Mouse (Mus musculus) activated CD4-positive, CD25-positive, alpha-beta regulatory T cell, adult 4 months (primary cell): Measurements from ENCODE around the gene Myo9b. TPM values are rescaled to one million over a fixed set of nuclear protein-coding genes. Genes with fewer than 3 reads are reported as not detected.
"Not testable (repeated sequence)": the region's sequence is repeated elsewhere in the genome, so short reads cannot be mapped to it uniquely, and the experiment has no call there.

Experiments used
- ATAC-seq: one replicate; pipeline ENCODE4 v1.8.0; 2017
- polyA plus RNA-seq, 2 experiments: library from polyadenylated mRNA; unstranded; fragments of 100-300 nt; shearing (Covaris generic); gene quantifications; one replicate each; pipeline ENCODE4 v1.2.1; 2017

Gene Myo9b
- polyA plus RNA-seq, result 10 to 100 TPM; 18.3 to 18.5 TPM

DNA sequence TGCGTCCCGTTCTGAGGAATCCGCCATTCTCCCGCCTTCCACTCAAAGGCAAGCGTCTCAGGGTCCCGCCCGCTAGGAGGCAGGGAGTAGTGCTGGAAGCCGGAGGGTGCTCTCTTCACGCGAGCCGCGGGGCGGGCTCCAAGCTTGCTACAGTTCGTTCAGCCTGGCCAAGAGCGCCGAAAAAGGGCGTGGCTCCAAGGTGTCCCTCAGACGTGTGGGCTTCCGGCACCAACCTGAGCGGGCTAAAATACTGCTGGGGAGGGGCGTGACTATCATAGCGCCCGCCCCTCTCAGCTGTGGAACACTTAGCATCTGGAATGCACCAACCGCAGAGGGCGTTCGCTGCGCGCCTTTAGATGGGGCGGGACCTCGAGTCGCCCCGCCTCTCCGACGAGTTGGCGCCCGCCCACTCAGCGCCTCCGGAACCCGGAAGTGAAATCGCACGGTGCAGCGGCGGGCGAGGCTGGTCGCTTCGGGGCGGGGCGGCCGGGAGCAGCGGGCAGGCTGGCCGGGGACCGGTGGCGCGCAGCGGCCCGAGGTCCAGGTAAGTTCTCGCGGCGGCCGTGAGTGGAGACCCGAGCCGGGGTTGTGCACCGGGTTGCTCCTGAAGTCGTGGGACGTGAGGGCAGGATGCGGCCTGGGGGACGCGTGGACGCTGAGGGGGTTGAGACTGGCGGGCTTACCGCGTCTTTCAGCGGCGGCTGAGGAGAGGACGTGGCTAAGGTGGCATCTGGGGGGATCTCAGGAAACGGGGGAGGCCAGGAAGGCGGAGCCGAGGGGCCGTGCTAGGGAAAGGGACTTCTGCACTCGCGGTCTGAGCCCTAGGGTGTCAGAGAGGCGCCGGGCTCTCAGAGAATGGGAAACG, at the start of gene Myo9b, which contains the start of gene Haus8:
Myo9b (plus strand) TSS at position 429 of the 865 bp plus-strand sequence.
Haus8 (minus strand) TSS at position 649 of the 865 bp plus-strand sequence.
- peak; percentile 96 for ATAC-seq

DNA sequence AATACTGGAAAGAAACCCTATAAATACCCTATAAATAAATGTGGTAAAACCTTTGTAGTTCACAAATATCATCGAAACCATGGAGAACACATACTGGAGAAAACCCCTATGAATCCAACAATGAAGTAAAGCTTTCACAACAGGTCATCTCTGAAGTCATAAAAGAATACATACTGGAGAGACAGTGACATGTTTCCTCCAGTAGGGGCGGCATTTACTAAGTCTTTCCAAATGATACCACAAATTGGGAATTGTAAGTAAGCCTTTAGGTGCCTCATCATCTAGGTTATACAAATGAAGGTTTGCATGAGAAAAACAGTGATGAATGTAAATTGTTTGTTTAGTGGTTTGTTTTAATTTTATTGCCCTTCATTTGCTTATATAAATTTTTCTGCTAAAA, 48.0 kb upstream of the Myo9b start:
- no peak for ATAC-seq

DNA sequence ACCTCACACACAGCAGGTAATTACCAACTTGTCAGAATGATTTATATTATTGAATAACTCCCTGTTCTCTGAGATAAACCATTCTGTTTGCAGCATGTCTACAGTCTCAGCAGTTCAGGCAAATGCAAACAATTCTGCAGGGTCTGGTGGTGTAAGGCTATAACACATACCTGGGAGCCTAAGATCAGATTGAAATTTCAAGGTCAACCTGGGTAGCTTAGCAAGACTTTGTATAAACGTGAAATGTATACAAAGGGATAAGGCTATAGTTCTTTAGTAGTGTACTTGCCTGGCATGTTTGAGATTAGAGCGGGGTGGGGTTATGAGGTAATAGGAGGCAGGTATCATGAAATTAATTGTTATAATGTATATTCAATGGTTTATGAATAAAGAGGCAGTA, 29.8 kb upstream of the Myo9b start:
- ATAC-seq, result no peak

DNA sequence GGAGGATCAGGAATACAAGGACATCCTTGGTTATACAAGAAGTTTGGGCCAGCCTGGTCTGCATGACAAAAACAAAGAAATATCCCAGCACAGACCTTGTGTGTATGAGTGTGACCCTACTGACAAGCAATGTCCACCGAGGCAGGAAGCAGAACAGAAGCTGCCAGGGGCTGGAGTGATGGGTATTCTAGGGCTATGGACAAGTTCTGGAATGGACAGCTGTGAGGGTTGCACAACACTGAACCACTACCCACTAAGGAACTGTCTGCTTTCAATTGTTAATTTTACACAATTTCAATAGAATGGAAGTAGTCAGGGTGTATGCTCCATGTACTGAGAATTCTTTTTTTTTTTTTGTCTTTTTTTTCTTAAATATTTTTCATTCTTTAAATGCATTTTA, 24.3 kb upstream of the Myo9b start:
- ATAC-seq, result no peak

DNA sequence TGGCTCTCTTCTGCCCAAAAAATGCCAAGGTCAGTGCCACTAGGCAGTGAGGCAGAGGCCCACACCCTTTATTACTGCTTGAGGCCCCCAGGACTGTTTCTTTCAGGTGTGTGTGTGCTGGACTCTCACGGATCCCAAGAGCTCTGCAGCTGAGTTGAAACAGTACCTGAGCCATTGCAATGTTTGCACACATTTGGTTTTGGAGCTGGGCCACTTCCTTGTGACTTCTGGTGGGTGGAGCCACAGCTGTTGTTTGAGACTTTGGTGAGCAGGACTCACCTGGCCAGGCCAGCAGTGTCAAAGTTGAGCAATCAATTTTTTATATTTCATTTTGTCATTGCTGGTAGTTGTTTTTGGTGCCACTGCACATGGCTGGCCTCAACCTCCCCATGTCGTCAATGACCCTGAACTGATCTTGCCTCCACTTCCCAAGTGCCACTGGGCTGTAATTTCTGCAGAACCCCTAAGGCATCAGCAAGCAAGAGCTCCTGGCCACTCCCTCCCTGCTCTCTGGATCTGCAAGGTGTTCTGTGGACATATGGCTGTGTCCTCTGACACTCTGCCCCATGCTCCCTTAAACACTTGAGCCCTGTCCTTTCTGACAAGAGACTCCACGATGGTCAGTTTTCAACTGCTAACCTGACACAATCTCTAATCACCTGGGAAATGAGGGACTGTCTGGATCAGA, 15.8 kb upstream of the Myo9b start:
- ATAC-seq, result no peak

DNA sequence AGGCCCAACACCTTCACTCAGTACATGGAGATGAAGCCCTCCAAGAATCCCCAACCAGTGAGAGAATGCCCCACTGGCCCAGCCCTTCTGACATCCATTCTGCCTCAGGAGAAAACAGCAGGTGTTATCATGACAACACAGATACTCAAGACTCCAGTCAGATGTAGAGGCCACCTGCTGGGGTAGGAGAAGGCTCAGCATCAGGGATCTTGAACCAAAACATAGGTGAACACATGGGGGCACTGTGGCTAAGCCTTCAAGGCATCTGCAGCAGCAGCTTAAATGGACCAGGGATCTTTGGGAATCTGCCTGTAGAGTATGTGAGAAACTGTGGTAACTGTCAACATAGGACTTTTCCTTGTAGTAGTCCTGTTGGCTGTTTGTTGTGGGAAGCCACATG, 11.3 kb upstream of the Myo9b start:
- no peak for ATAC-seq

DNA sequence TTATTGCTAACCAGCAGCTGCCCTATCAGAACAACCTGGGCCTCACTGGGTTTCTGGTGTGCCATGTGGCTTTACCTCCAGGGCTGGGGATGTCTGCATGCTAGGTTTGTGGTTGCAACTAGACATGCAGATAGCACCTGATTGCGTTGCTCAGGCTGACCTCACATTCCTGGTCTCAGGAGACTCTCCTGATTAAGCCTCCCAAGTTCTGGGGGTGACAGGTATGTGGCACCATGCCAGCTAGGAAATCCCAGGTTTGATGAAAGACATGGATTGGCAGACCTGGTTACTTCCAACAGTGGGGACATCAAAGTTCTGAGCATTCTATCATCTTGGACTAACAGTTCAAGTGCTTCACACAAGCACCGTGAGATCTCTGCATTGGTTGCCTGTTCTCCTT, 4.8 kb upstream of the Myo9b start:
- ATAC-seq, result no peak

DNA sequence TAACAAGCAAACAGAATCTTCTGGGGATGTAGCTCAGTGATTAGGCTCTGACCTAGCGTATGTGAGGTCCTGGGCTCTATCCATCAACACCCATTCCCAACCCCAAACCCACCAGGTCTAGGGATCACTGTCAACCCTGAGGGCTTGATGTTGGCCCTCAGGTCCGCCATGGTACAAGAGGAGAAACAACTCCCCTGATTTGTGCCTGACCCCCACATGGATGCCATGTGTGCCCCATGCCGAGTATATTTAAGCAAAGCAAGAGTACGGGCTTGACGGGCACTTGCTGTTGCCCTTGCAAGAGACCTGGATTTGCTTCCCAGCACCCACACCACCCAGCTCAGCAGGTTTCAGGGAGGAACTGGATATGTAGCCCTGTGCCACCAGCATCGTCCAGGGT, 4.2 kb upstream of the Myo9b start:
- not testable (repeated sequence) for ATAC-seq

DNA sequence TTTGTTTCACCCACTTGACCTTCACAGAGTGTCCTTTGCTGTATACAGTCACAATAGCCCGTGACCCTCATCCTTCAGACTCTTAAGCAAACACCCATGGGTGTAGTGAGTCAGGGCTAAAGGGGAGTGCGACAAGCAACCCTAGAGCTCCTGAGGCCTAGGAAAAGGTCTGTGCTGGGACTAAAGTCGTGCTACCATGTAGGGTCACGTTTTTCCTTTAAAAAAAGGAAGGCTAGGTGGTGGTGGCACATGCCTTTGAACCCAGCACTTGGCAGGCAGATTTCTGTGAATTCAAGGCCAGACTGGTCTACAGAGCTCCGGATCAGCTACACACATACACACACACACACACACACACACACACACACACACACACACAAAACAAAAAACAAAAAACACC, 884 bp upstream of the Myo9b start:
- no peak for ATAC-seq

DNA sequence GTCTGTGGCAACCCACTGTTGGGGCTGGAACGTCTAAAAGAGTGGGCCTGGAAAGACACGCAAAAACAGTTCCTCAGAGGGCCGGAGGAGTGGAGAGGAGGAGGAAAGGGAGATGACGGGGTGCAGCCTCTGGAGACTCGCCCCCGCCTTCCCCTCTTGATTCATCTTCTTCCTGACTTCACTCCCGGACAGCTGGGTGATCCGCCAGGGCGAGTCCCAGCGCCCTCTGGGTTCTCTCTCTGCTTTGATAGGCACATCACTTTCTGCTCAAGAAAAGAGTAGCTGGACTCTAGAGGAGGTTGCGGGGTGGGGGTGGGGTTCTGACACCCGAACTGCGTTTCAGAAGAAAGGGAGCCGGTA, 617 bp downstream of the Myo9b start:
- ATAC-seq, result no peak

DNA sequence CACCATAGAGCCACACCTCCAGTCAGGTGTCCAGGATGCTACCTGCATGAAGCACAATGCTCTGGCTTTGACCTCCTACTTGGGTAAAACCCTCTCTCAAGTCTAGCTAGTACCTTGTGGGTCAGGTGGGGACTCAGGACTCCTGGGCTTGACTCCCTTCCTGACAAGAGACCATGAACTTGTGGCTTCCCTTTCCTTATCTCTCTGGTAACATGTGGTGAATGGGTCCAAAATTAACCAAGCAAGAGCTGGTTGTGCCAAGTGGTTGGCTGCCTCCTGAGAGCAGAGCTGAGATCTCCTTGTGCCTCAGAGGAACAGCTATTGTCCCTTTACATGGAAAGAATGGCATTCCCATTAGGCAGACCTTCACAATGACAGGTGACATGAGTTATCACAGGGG, 2.0 kb downstream of the Myo9b start:
- ATAC-seq, result no peak

DNA sequence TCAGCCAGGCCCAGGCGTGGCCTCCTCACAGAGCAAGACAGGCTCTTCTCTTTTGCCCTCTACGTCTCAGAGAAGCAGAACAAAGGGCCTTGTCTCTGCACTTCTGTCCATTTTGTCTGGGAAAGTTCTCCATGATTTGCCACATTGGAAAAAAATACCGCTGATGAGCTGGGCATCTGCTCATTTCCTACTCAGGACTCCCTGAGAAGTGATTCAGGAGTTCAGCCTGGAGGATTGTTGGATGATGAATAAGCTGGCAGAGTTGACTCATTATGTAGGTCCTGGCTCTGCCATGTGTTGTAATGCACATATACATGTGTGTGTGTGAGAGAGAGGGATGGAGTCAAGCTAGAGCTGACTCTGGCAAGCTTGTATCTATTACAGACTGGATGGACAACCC, 3.7 kb downstream of the Myo9b start:
- no peak for ATAC-seq

DNA sequence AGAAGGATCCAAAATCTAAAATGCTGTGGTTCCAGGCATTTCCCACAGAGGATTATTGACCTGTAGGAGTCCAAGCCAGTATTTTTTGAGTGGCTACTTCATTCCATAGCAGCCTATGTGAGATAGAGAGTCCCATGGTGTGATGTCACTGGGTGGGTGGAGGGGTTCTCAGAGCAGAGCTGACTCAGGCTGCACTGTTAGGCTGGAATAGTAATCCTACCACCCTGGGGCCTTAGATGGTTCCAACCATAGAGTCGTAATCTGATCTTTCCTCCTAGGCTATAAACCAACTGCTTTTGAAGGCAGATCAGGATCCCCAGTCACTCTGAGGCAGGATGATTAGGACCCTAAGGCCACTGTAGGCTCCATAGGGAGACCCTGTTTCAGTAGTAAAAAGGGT, 6.9 kb downstream of the Myo9b start:
- not testable (repeated sequence) for ATAC-seq

DNA sequence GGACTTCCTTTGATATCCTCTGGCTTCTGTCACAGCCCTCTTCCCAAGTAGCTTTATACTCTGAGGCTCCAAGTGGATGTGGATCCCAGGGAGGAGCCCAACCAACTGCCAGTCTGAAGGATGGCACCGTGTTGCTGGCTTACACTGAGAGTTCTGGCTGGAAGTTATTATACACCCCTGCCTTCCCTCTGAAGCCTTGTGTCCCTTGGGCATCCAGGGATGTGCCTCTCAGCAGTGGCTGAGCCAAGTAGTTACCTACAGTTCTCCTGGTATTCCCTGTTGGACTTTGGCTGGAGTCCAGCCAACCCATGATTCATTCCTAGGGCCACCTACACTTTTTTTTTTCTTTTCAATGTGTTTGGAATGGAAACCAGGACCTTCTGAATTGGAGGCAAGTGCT, 9.2 kb downstream of the Myo9b start:
- ATAC-seq, result not testable (repeated sequence)

DNA sequence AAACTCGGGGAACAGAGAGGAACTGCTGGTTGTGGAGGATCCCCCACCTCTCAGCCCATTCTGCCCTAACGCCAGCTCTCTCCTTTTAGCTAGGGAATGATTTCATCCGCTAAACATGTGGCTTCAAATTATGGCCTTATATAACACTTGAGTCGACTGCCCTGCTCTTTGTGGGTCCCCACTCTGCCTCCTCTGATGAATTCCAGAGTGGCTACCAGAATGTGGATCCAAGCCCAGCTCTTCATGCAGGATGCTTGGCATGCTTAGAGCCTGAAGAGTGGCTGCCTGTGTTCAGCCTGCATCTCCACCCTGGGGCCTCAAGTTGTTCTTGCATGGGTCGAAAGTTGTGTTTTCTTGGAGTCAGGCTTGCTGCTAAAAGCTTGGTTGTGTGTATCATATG, 10.1 kb downstream of the Myo9b start:
- ATAC-seq, result no peak

DNA sequence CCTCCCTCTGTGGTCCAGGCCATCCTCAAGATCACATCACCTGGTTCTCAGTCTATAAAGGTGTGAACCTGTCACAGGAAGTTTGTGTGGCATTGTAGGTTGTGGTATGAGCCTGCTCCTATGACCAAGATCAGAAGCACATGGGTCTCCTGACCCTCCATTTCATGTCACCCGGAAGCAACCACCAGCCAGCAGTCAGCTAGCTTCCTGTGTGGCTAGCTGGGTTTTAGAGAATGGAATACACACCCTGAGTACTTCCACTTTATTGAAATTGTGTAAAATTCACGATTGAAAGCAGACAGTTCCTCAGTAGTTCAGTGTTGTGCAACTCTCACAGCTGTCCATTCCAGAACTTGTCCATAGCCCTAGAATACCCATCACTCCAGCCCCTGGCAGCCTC, 13.7 kb downstream of the Myo9b start:
- ATAC-seq, result peak; percentile 81

DNA sequence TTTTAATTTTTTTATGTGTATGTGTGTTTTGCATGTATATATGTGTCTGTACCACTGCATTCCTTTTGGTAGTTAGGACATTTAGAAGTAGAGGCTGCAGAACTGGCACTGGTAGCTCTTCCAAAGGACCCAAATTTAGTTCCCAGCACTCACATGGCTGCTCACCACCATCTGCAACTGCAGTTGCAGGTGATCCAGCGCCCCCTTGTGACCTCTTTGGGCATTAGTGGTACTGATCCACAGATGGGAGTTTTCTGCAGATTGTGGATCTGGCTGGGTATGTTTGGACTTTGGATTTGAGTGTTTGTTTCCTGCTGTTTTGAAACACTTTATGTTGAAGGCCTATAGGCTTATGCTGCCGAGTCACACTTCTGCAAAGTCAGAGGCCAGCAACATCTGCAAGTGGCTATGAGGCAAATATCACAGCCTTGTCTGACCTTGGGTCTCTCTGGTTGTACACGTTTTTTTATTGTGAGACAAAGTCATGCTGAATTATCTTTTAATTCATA, 16.0 kb downstream of the Myo9b start:
- ATAC-seq, result no peak

DNA sequence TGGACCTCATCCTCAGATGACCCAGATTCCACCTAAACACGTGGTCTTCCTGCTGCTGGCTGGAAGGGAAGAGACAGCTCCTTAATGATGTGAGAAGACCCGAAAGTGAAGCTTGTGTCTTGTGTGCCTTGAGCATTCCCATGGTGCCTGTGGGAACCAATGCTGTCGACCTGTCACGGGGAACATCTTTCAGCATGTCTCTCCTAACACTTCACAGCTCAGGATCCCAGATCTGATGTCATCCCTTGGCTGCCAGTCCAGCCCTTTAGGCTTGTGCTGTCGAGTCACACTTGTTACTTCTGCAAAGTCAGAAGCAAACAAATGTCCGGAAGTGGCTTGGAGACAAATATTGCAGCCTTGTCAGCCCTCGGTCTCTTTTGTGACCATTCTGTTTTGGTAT, 16.6 kb downstream of the Myo9b start:
- no peak for ATAC-seq

DNA sequence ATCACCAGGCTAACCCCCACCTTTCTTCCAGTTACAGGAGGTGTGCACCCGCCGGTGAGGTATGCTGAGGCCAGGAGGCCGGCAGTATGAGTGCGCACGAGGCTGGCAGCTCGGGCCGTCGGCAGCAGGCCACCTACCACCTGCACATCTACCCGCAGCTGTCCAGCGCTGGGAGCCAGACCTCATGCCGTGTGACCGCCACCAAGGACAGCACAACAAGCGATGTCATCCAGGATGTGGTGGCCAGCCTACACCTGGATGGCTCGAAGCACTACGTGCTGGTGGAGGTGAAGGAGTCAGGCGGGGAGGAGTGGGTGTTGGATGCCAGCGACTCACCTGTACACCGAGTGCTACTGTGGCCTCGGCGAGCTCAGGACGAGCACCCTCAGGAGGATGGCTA, 17.7 kb downstream of the Myo9b start:
- ATAC-seq, result no peak

DNA sequence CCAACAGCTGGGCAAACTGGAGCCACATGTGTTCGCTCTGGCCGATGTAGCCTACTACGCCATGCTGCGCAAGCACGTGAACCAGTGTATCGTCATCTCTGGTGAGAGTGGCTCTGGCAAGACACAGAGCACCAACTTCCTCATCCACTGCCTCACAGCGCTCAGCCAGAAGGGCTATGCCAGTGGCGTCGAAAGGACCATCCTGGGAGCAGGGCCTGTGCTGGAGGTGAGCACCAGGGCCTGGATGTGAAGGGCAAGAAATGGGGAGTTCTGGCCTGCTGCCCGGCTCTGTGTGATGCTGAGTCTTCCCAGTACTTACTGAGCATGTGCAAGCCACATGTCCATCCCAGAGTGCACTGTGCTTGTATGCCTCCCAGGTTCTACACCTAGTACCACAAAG, 18.4 kb downstream of the Myo9b start:
- no peak for ATAC-seq

DNA sequence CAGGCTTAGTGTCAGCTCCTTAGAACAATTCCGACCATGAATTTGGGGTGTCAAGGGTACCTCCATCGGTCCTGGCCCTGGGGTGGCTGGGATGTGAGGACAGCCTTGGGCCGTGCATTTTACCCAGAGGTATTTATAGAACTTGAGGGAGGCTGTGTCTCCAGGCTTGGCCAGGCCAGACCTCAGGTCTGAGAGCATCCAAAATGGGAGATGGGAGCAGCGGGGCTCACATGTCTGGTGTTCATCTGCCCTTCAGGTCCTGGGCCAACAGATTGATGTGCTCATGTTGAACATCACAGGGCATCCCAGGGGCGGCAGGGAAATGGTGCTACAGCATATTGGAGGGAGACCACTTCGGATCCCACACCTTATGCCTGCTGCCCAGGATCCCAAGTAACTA, 18.8 kb downstream of the Myo9b start:
- ATAC-seq, result no peak

DNA sequence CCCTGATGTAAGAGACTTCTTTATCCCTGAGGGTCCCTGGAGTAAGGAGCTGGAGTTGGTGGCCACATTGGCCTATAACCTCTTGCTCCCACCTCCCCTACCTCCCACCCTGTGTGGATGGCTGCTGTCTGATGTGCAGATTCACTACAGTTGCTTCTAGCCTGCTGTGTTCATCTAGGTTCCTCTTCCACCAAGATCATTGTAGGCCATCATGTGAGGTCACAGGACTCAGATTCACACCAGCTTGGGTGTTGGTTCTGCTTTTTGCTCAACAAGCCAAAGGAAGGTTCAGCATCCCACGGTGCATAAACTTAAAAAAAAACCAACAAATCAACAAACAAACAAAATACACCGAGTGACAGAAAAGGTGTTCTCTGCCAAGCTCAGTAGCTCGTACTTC, 21.4 kb downstream of the Myo9b start:
- not testable (repeated sequence) for ATAC-seq

DNA sequence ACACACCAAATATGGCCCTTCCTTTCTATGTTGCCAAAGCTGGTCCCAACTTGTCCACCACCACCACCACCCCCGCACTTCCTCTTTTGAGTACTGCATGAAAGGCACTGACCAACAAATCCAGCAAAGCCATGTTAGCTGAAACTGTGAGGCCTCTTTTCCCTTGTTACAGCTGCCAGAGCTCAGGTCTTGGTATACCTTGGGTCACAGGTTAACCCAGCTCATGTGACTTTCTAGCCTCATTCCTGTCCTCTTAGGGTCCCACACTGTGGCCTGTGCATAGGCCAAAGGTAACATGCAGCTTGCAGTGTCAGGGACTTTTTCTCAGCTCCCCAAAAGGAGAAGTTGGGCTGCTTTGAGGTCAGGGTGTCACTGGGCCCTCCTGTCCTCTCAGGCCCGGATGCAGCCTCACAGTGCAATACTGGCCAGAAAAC, 23.7 kb downstream of the Myo9b start:
- no peak for ATAC-seq

DNA sequence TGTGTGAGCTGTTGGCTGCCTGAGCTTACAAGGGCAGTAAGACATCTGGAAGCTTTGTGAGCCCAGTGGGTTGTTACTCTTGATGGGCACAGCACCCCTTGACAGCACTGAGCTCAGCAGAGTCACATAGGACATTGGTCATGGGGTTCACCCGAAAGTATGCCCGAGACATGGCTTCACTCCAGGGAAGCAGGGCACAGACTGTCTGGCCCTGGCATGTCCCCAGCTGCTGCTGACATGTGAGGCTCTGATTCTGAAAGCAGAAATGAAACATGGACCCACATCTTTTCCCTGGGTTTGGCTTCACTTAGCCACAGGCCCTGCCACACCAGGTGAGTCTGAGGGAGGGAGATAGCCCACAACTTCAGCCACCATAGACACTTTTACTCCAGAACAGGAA, 24.3 kb downstream of the Myo9b start:
- ATAC-seq, result no peak
